Mouse (Mus musculus) limb, embryonic 15.5 days (tissue): ENCODE data around the gene Ppp2r3c. TPM values are rescaled to one million over a fixed set of nuclear protein-coding genes. Genes with fewer than 3 reads are reported as not detected.
A peak's percentile ranks its signal among the peaks of the same experiment; 100 is the strongest.
"Not testable (repeated sequence)": the region's sequence is repeated elsewhere in the genome, so short reads cannot be mapped to it uniquely, and the experiment has no call there.

Source experiments
- ATAC-seq: fragments of 200-750 bp; cut with Nextera tagmentation; 2 replicates; pipeline ENCODE4 v1.8.0; 2017; ENCODE audit warnings: low read depth, moderate TSS enrichment; ENCODE audit not compliant: insufficient number of reproducible peaks, low FRiP score, low TSS enrichment
- H3K27ac ChIP-seq: fragments of 300-500 bp; sonication (generic); 2 replicates; pipeline ENCODE4 v1.5.1; 2015; ENCODE audit warnings: moderate library complexity, mild to moderate bottlenecking, inconsistent platforms
- H3K27me3 ChIP-seq: fragments of 300-500 bp; sonication (generic); 2 replicates; pipeline ENCODE4 v1.6.1; 2015; ENCODE audit warnings: inconsistent platforms
- H3K36me3 ChIP-seq: fragments of 300-500 bp; sonication (generic); 2 replicates; pipeline ENCODE4 v1.6.1; 2015; ENCODE audit warnings: inconsistent platforms
- H3K4me1 ChIP-seq: fragments of 300-500 bp; sonication (generic); 2 replicates; pipeline ENCODE4 v1.6.1; 2015; ENCODE audit warnings: inconsistent platforms
- H3K4me2 ChIP-seq: fragments of 300-500 bp; sonication (generic); 2 replicates; pipeline ENCODE4 v1.6.1; 2015; ENCODE audit warnings: mild to moderate bottlenecking, inconsistent platforms
- H3K4me3 ChIP-seq: fragments of 300-500 bp; sonication (generic); 2 replicates; pipeline ENCODE4 v1.5.1; 2015; ENCODE audit warnings: mild to moderate bottlenecking, inconsistent platforms
- H3K9ac ChIP-seq: fragments of 300-500 bp; sonication (generic); 2 replicates; pipeline ENCODE4 v1.6.1; 2015; ENCODE audit warnings: inconsistent platforms
- H3K9me3 ChIP-seq: fragments of 300-500 bp; sonication (generic); 2 replicates; pipeline ENCODE4 v1.6.1; 2016; ENCODE audit warnings: inconsistent platforms
- WGBS: fragments of 180-500 bp; shearing (Covaris S2); methylation state at CpG from one replicate; pipeline ENCODE4 v1.1.7; 2015; 5-methylcytosine and 5-hydroxymethylcytosine counted together
- polyA plus RNA-seq: library from polyadenylated mRNA; unstranded; fragments of >200 nt; fragmentation: Nextera tagmentation; extraction: Ambion mirVana; gene quantifications from 2 replicates; pipeline ENCODE4 v1.2.1, GENCODE M21; 2015

The Ppp2r3c gene
- polyA plus RNA-seq, 1 experiment from 2014 or later: 11.2 TPM

GRCm38 (mm10) chr12:55261950-55262349 is 40.8 kb downstream of the Ppp2r3c start:
- not testable (repeated sequence) for H3K27me3 ChIP-seq, H3K4me1 ChIP-seq, ATAC-seq, H3K9me3 ChIP-seq, H3K4me2 ChIP-seq, H3K4me3 ChIP-seq, H3K36me3 ChIP-seq, H3K9ac ChIP-seq, H3K27ac ChIP-seq
- no CpG with 5 or more reads among the region's 8 CpGs for WGBS

DNA sequence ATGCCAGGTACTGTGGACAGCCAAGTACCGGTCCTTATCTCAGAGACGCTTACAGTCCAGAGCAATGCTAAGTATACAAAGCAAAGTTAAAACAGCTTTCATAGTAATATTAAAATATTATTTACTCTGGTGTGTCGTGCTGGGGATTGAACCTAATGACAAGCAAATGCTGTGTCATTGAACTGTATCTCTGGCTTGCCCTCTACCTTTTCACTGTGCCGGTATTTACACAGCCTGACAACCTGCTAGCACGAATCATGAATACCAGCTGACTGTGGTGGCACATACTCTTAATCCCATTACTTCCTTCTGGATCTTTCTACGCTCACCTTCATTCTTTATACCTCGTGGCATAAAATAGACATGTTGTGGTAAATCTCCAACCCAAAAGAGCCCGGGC is 60.6 kb downstream of the Ppp2r3c start:
- no CpG with 5 or more reads among the region's 8 CpGs for WGBS
- not testable (repeated sequence) for ATAC-seq, H3K9ac ChIP-seq, H3K9me3 ChIP-seq, H3K4me2 ChIP-seq, H3K36me3 ChIP-seq, H3K4me1 ChIP-seq, H3K27me3 ChIP-seq, H3K4me3 ChIP-seq, H3K27ac ChIP-seq

- not testable (repeated sequence) for H3K9ac ChIP-seq, ATAC-seq, H3K27ac ChIP-seq, H3K4me2 ChIP-seq, H3K36me3 ChIP-seq, H3K9me3 ChIP-seq, H3K4me1 ChIP-seq, H3K27me3 ChIP-seq
- WGBS: 0% methylated on average over 14 of the region's 25 CpGs
- peak overlapping the region; percentile 36 for H3K4me3 ChIP-seq
Observed at GRCm38 (mm10) chr12:55230520-55230861, 72.3 kb downstream of the Ppp2r3c start.

DNA sequence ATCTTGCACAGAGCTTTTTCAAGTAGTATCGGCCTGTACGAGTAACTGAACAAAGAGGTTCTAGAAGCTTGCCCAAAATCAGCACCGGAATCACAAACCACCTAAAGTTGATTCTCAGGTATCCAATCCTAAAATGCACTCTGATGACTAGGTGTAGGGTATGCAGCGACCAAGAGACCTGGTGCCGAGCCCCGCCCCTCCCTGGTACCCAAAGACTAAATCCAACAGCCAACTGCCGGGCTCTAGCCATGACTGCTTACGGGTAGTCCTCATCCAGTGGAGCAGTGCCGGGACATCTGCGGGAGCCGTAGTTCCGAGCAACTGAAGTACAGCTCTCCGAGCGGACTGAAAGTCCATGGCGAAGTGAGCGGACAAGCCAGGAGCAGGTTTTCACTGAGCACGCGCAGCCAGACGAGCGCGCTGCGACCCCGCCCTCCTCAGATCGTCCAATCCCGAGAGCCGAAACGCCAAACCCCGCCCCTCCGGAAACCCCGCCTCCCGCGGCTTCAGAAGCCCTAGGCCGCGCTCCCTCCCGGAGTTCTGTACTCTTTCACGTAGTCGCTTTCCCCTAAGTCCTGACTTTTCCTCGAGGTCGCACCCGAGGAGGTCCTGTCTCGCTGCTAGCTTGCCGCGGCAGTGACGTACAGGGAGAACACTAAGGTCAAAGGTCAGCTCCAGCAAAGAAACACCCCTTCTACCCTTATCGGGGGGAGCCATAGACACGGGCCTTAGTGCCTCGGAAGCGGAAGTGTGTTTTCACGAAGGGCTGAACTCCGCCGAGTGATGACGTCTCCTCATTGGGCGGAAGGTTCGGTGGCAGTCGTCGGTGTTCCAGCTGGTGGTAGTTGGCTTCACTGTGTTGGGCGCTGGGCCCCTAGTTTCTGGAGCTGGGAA is 72.9 kb downstream of the Ppp2r3c start, which contains the start of gene Srp54c:
Srp54c (plus strand) TSS at position 543 of the 894 bp plus-strand sequence.
- H3K4me2 ChIP-seq, H3K9ac ChIP-seq, H3K4me1 ChIP-seq, H3K36me3 ChIP-seq, H3K27ac ChIP-seq, H3K27me3 ChIP-seq, H3K9me3 ChIP-seq: not testable (repeated sequence)
- peak within 1 kb of the TSS; percentile 36 for H3K4me3 ChIP-seq
- WGBS: no CpG with 5 or more reads among the region's 57 CpGs
- peak; percentile 98 for ATAC-seq

Other genes starting within 250 kb of the Ppp2r3c start
- 31.9 and 32.7 TPM in 2 replicates for gene 2700097O09Rik, start 222.9 kb downstream of the Ppp2r3c start, polyA plus RNA-seq
- gene Srp54a, start 222.7 kb downstream of the Ppp2r3c start, polyA plus RNA-seq: 196 and 204 TPM in 2 replicates
- gene Fam177a, start 178.5 kb downstream of the Ppp2r3c start, polyA plus RNA-seq: 30.3 TPM in 2 replicates
- gene Srp54b, start 147.9 kb downstream of the Ppp2r3c start, polyA plus RNA-seq: 65.4 and 70.1 TPM in 2 replicates
- 0.35 TPM in 1 of 2 replicates, not detected in the other for gene 1700047I17Rik2, start 103.4 kb downstream of the Ppp2r3c start, polyA plus RNA-seq
- gene Srp54c, start 72.8 kb downstream of the Ppp2r3c start, polyA plus RNA-seq: 79.0 and 87.9 TPM in 2 replicates
- 13.2 and 14.2 TPM in 2 replicates for gene 1110008L16Rik, start 3.4 kb downstream of the Ppp2r3c start, polyA plus RNA-seq
- 373 and 378 TPM in 2 replicates for gene Psma6, start 81.2 kb upstream of the Ppp2r3c start, polyA plus RNA-seq
- 139 and 155 TPM in 2 replicates for gene Nfkbia, start 189.6 kb upstream of the Ppp2r3c start, polyA plus RNA-seq